Mouse (Mus musculus) liver, adult 2 months (tissue): Measurements from ENCODE around the gene Cnih1.

Source experiments
- CTCF ChIP-seq: fragments of 200-500 bp; IDR thresholded peaks from 2 replicates; pipeline ENCODE4 v1.5.1; 2011; ENCODE audit warnings: low read depth, low read length, control low read depth
- POLR2A ChIP-seq: fragments of 200-500 bp; IDR thresholded peaks from 2 replicates; pipeline ENCODE4 v1.6.1; 2011; ENCODE audit warnings: low read length, control low read depth; ENCODE audit not compliant: insufficient read depth; ENCODE audit errors: extremely low read depth

GRCm38 (mm10) chr14:46794157-46794556 lies 5.9 kb upstream of the Cnih1 start:
- TF ChIP-seq POLR2A (no peak), CTCF (no peak)
